Mouse (Mus musculus) MN1 (cell line): ENCODE measurements around the gene Madcam1.

ENCODE experiments used
- DNase-seq: peaks from one replicate; pipeline ENCODE4 v3.0.0-alpha.2; 2016; ENCODE audit warnings: low spot score

The Madcam1 gene

DNA sequence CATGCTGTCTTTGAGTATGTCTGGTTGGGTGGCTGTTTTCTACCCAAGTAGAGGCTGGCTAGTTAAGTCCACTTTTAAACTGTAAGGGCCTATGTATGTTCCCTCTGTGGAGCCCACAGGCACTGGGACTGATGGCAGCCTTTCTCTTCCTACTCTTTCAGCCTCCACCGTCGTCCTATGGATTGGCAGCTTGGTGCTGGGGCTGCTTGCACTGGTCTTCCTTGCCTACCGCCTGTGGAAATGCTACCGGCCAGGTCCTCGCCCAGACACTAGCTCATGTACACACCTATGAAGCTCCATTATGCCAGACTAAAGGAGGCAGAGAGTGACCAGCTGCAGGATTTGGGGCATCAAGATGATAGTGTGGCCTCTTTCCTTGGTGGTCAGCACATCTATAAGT, 3.7 kb downstream of the Madcam1 start:
- no peak for DNase-seq

- DNase-seq = peak; percentile 95
Measured at GRCm38 (mm10) chr10:79668771-79669575, 4.6 kb downstream of the Madcam1 start, which contains the start of gene Tpgs1. Tpgs1 (plus strand) TSS chr10:79669369.

DNA sequence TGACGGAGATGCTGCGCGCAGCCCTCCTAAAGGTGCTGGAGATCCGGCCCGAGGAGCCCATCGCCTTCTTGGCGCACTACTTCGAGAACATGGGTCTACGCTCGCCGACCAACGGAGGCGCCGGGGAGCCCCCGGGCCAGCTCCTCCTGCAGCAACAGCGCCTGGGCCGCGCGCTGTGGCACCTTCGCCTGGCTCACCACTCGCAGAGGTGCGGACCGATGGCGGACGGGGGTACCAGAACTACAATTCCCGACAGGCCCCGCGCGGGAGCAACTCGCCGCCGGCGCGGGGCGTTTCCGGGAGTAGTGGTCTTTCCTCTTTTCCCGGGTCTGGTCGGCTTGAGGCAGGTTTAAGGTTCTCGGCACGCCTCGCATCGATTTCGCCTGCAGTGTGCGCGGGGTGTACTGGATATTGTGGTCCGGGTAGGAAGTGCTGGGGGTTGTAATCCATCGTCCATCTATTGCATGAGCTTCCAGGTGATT, 5.3 kb downstream of the Madcam1 start:
- peak; percentile 90 for DNase-seq

- no peak for DNase-seq
Measured at GRCm38 (mm10) chr10:79670071-79670888, 5.9 kb downstream of the Madcam1 start.

DNA sequence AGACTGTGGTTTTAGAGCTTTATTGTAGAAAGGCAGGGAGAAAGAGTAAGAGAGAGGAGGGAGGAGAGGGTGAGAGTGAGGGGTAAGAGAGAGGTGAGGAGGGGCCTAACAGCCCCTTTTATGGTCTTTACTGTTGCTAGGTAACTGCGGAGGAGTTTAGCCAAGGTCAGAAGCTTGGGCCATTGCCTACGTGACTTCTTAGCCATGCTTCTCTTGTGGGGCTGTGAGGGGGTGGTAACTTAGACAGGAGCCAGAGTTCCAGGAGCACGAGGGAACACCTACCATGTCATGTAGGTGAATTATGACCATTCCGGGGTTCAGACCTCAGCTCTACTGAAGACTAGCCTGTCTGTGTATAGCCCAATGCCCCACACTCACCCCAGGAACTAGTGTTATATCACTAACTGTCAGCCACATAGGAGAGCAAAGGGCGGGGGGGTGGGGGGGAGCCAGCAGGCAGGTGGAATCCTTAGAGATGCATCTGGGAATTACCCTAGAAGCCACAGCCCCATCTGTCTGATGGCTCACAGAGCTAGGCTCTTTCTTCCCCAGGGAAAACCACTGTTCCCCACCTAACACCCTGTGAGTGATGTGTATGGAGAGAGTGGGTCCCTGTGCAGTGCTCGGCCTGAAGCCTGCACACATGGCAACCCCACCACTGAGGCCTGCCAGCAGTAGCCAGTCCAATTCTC, 7.2 kb downstream of the Madcam1 start:
- DNase-seq = no peak

GRCm38 (mm10) chr10:79672088-79672455, 7.7 kb downstream of the Madcam1 start:
- DNase-seq = no peak

DNA sequence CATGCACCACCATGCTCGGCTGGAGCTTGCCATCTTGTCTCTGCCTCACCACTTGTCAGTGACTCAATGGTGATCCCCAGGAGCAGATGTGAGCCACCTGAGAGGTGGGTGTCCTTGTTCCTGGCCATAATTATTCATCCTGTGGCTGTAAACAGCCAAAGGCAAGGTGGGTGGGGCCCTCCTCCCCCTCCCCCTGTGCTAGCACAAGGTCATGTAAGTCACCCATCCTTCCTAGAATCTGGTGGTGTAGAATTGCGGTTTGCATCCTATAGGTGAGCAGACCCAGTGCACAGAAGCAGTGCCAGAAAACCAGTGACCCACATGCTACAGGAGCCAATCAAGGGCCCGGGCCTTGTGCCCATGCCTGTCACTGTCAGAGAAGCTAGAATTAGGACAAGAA, 8.7 kb downstream of the Madcam1 start:
- DNase-seq = no peak

DNA sequence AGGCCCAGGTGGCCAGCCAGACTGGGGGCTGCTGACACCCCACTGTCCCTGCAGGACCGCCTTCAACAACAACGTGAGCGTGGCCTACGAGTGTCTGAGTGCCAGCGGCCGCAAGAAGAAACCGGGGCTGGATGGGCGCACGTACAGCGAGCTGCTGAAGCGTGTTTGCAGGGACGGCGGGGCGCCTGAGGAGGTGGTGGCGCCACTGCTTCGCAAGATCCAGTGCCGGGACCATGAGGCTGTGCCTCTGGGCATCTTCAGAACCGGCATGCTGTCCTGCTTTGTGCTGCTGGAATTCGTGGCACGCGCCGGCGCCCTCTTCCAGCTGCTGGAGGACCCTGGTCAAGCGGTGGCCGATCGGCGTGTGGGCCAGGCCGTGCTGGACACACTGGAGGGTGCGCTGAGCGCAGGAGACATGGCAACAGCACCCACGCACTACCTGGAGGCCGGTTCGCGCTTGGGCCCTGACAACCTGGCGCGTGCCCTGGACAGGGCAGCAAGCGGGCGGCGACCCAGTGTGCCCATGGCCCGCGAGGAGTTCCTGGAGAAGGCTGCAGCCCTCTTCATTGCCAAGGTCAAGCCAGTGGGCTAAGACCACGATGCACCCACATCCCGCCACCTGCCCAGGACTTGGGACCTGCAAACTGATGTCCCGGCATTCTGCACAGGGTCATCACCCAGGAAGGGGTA, 11.1 kb downstream of the Madcam1 start:
- no peak for DNase-seq

DNA sequence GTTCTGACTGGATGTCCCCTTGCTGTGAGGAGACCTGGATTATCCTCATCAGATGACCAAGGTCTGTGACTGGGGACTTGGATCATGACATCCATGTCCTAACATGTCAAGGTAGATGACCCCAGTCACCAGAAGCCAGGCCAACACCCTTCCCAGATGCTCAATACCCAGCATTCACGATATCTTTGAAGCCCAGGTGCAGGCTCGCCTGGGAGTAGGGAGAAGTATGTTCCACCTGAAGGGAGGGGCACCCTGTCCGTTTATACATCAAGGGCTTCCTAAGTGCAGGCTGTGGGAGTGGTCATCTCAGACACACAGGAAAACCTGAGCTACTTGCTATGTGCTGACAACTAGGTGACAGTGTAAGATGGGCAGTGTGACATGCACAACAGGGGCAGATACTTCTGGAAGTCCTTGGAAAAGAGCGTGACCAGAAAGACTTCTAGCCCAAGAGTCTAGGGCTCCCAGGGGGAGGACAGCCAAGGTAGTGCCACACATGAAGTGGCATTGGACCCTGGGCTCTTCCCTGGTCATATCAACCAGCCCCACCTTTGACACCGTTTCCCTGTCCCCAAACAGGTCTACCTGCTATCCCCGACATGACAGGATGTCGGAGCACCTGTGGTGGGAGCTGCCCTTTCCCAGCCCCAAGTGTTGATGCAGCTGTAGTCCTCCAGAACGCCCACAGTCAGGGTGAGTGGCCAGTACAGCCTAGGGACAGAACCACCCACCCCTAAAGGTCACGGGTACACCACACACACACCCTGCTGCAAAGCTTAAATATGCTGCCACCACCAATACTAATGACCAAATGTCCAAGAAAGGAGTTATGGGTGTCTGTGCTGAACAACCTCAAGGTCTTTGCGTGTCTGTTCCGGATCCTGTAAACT, 16.5 kb downstream of the Madcam1 start:
- DNase-seq = no peak

DNA sequence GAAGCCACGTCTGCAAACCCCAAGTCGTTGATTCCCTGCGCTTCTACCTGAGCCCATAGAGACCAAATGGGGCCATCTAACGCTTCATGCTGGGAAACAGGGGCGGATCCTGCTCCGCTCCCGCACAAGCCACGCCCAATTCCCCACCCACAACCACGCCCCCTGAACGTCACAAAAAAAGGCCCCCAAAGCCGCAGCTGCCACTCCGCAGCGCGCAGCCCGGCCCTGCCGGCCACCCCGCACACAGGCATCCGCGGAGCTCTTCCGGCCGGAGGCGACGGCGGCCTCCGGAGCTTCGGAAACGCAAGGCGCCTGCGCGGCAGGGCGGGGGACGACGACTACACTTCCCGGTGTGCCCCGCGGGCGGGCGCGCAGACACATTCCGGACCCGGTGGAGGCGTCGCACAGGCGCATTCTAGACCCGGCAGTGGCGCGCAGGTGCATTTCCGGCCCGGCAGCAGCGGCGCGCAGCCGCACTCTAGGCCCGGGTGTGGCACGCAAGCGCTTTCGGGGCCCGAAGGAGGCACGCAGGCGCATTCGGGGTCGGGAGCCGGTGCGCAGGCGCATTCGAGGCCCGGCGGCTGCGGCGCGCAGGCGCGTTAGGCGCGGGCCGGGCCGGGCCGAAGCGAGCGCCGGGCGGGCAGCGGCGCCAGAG, 17.4 kb downstream of the Madcam1 start, which contains the start of gene Cdc34:
Gene Cdc34, plus strand, starts transcription at position 605 of the 655 bp plus-strand sequence.
- peak; percentile 100 for DNase-seq

- peak; percentile 75 for DNase-seq
Measured at GRCm38 (mm10) chr10:79682551-79682915, 18.2 kb downstream of the Madcam1 start.

GRCm38 (mm10) chr10:79682916-79683582, 18.7 kb downstream of the Madcam1 start:
- peak; percentile 93 for DNase-seq

DNA sequence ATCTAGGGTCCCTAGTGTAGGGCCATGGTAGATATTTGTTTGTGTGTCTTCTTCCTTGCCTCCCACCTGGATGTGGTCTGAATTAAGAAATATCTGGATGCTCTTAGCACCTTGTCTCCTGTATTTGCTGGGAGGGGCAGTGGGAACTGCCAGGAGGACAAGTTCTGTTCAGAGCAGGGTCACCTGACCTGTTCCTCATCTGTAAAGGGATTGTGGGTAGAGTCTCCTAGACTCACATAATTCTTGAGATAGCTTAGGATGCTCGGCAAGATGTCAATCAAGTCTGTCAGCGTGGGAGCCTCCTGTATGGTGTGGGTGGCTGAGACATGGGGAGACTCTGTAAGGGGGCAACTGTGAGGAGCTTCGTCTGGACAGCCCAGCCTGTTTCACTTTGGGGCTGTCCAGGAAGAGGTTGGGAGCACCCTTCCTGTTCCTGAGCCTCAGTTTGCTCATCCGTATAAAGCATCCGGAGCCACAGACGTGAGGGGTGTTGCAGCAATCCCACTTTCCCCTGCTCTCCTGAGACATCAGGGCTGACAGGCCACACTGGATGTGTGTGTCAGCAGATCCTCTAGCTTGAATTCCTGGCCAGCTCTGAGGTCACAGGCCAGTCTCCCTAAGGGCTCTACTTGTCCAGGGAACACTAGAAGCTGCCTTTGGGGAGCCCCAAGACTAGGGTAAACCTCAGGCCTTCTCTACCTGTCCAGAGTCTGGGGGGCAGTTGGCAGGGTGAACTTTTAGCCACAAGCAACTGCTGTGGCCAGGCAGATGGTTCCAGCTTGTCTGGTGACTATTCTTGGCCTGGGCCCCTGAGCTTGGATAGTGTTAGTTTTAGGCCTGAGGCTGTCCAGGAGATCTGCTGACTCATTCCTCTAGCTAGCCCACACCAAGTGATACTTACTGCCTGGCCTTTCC, 19.6 kb downstream of the Madcam1 start:
- peak; percentile 69 for DNase-seq

DNA sequence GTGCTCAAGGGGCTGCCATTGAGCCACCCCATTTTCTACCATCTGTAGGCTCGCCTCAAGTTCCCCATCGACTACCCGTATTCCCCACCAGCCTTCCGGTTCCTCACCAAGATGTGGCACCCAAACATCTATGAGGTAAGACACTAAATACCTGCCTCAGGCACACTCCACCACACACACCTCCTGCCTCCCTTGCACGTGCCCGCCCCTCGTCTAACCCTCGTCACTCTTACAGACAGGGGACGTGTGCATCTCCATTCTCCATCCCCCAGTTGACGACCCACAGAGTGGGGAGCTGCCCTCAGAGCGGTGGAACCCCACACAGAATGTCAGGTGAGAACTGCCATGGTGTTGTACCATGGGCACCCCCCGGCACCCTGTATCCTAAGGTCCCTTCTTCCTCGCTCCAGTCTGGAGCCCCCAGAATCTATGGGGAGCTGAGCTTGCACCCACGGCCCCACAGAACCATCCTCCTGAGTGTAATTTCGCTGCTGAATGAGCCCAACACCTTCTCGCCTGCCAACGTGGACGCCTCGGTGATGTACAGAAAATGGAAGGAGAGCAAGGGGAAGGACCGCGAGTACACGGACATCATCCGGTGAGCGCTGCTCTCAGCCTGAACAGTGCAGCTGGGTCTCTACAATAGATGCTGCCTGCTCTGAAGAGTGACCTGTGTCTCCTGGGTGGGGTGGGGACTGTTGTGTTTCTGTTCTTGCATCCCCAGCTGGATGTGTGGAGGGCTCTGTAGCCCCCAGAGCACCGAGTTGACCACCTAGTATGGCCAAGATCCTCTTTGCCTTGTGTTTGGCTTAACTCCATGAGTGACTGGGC, 20.6 kb downstream of the Madcam1 start:
- no peak for DNase-seq

DNA sequence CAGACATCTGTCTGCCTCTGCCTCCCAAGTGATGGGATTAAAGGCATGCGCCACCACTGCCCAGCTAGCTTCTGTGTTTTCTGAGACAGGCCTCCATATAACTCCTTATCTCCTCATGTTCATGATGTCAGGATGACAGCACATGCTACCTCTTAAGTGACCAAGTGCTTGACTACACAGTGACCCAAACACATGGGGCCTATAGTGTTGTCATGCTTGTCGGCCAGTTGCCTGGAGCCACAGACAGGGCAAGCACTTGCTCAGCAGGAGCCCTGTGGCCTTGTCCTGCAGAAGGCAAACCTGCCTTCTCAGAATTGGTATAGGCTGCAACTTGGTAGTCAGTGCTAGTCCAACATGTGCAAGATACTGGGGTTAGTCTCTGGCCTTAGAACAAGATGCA, 21.9 kb downstream of the Madcam1 start:
- no peak for DNase-seq

- DNase-seq = no peak
Measured at GRCm38 (mm10) chr10:79686691-79687090, 22.3 kb downstream of the Madcam1 start.

DNA sequence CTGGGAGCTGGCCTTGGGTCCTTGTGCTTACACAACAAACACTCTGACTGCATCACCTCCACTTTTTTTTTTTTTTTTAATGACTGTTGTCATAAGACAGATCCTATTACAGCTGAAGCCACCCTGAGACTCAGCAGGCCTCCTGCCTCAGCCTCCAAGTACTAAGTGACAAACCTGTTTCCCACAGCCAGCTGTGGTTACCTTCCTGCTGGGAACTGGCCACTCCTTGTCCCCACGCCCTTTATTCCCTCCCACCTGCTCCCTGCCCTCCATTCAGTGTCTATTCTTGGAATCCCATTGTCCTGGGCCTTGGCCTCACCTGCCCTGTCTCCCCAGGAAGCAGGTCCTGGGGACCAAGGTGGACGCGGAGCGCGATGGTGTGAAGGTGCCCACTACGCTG, 23.2 kb downstream of the Madcam1 start:
- no peak for DNase-seq

GRCm38 (mm10) chr10:79688720-79689119, 24.4 kb downstream of the Madcam1 start, which contains the start of gene Gzmm:
Gzmm (plus strand) TSS chr10:79689020.
- no peak for DNase-seq
